Mouse (Mus musculus) 3T3-L1 (cell line): ENCODE results near the gene Gna15.
A peak's percentile ranks its signal among the peaks of the same experiment; 100 is the strongest.

Experiments
- DNase-seq: peaks from one replicate; pipeline ENCODE4 v3.0.0-alpha.2; 2015; ENCODE audit warnings: low read depth, low spot score

Gna15 gene

GRCm38 (mm10) chr10:81495616-81496263 lies 28.3 kb downstream of the Gna15 start:
- peak; percentile 20 for DNase-seq

- no peak for DNase-seq
These were observed 28.9 kb downstream of the Gna15 start for GRCm38 (mm10) chr10:81495151-81495550.

GRCm38 (mm10) chr10:81494260-81495041 lies 29.6 kb downstream of the Gna15 start:
- no peak for DNase-seq

- peak; percentile 39 for DNase-seq
These were observed 30.3 kb downstream of the Gna15 start for GRCm38 (mm10) chr10:81493601-81494220.

GRCm38 (mm10) chr10:81492606-81493240 lies 31.3 kb downstream of the Gna15 start:
- DNase-seq = no peak

GRCm38 (mm10) chr10:81491018-81491417 lies 33.0 kb downstream of the Gna15 start:
- no peak for DNase-seq

- no peak for DNase-seq
These were observed 34.1 kb downstream of the Gna15 start for GRCm38 (mm10) chr10:81489941-81490340.

- no peak for DNase-seq
These were observed 35.9 kb downstream of the Gna15 start for GRCm38 (mm10) chr10:81488081-81488480.

- no peak for DNase-seq
These were observed 37.5 kb downstream of the Gna15 start for GRCm38 (mm10) chr10:81486496-81486895.

GRCm38 (mm10) chr10:81485479-81486018 lies 38.5 kb downstream of the Gna15 start:
- no peak for DNase-seq

GRCm38 (mm10) chr10:81485060-81485449 lies 39.0 kb downstream of the Gna15 start:
- no peak for DNase-seq

GRCm38 (mm10) chr10:81484441-81485059 lies 39.5 kb downstream of the Gna15 start:
- DNase-seq = no peak

GRCm38 (mm10) chr10:81483983-81484382 lies 40.0 kb downstream of the Gna15 start:
- DNase-seq = peak; percentile 51

- peak; percentile 26 for DNase-seq
These were observed 41.5 kb downstream of the Gna15 start, which contains the start of gene Celf5 for GRCm38 (mm10) chr10:81482533-81482889. Gene Celf5, minus strand, starts transcription at chr10:81482709.

- DNase-seq = no peak
These were observed 42.2 kb downstream of the Gna15 start for GRCm38 (mm10) chr10:81481605-81482532.

GRCm38 (mm10) chr10:81474461-81474860 lies 49.6 kb downstream of the Gna15 start:
- DNase-seq = no peak

GRCm38 (mm10) chr10:81473003-81473451 lies 51.0 kb downstream of the Gna15 start:
- DNase-seq = no peak

- no peak for DNase-seq
These were observed 51.5 kb downstream of the Gna15 start for GRCm38 (mm10) chr10:81472403-81473002.

- DNase-seq = no peak
These were observed 53.6 kb downstream of the Gna15 start for GRCm38 (mm10) chr10:81470454-81470853.

GRCm38 (mm10) chr10:81469253-81469652 lies 54.8 kb downstream of the Gna15 start:
- DNase-seq = no peak
